Mouse (Mus musculus) heart, embryonic 14.5 days (tissue): Measurements from ENCODE around the gene Cd276. TPM values are rescaled to one million over a fixed set of nuclear protein-coding genes. Genes with fewer than 3 reads are reported as not detected.
A peak's percentile ranks its signal among the peaks of the same experiment; 100 is the strongest.

ENCODE experiments used
- ATAC-seq: fragments of 200-750 bp; cut with Nextera tagmentation; 2 replicates; pipeline ENCODE4 v1.8.0; 2017; ENCODE audit warnings: low read depth, moderate TSS enrichment; ENCODE audit not compliant: insufficient number of reproducible peaks, insufficient read depth, low FRiP score
- H3K27ac ChIP-seq, 2 experiments: fragments of 200-500 bp in 1 of 2; fragments of 300-500 bp in 1 of 2; sonication (generic) in 1 of 2; replicated peaks in 1 of 2; 2 replicates each; pipeline ENCODE4 v1.5.1; 2012 to 2014; ENCODE audit warnings: low read depth in 2 of 2, low read length in 2 of 2, control low read depth in 1 of 2, mild to moderate bottlenecking in 1 of 2, mixed read lengths in 1 of 2; ENCODE audit not compliant: control insufficient read depth in 1 of 2, insufficient read depth in 1 of 2
- H3K27me3 ChIP-seq: fragments of 300-500 bp; sonication (generic); 2 replicates; pipeline ENCODE4 v1.6.1; 2014; ENCODE audit warnings: mild to moderate bottlenecking, low read length, control low read depth; ENCODE audit not compliant: control insufficient read depth, insufficient read depth
- H3K36me3 ChIP-seq: fragments of 300-500 bp; sonication (generic); 2 replicates; pipeline ENCODE4 v1.6.1; 2014; ENCODE audit warnings: mild to moderate bottlenecking, control low read depth, low read length, mixed read lengths; ENCODE audit not compliant: control insufficient read depth, insufficient read depth
- H3K4me1 ChIP-seq, 2 experiments: fragments of 200-500 bp in 1 of 2; fragments of 300-500 bp in 1 of 2; sonication (generic) in 1 of 2; 2 replicates each; pipeline ENCODE4 v1.6.1; 2012 to 2014; ENCODE audit warnings: low read length in 2 of 2, control low read depth in 1 of 2, mixed read lengths in 1 of 2; ENCODE audit not compliant: control insufficient read depth in 2 of 2, insufficient read depth in 2 of 2
- H3K4me2 ChIP-seq: fragments of 300-500 bp; sonication (generic); 2 replicates; pipeline ENCODE4 v1.6.1; 2014; ENCODE audit warnings: mild to moderate bottlenecking, low read length
- H3K4me3 ChIP-seq, 2 experiments: fragments of 200-500 bp in 1 of 2; fragments of 300-500 bp in 1 of 2; sonication (generic) in 1 of 2; 2 replicates each; pipeline ENCODE4 v1.5.1; 2012 to 2014; ENCODE audit warnings: low read length in 2 of 2, mild to moderate bottlenecking in 2 of 2, control low read depth in 1 of 2, low read depth in 1 of 2, moderate library complexity in 1 of 2; ENCODE audit not compliant: control insufficient read depth in 1 of 2, insufficient read depth in 1 of 2
- H3K9ac ChIP-seq: fragments of 300-500 bp; sonication (generic); 2 replicates; pipeline ENCODE4 v1.6.1; 2014; ENCODE audit warnings: mild to moderate bottlenecking, low read length
- H3K9me3 ChIP-seq: fragments of 300-500 bp; sonication (generic); 2 replicates; pipeline ENCODE4 v1.6.1; 2016; ENCODE audit warnings: low read length, control low read depth; ENCODE audit not compliant: control insufficient read depth
- WGBS: fragments of 180-500 bp; shearing (Covaris S2); extraction: QIAGEN DNeasy Blood & Tissue Kit; methylation state at CpG from one replicate; pipeline ENCODE4 v1.1.7; 2014; 5-methylcytosine and 5-hydroxymethylcytosine counted together
- polyA plus RNA-seq: library from polyadenylated mRNA; unstranded; fragments of >200 nt; fragmentation: Nextera tagmentation; extraction: Ambion mirVana; gene quantifications from 2 replicates; pipeline ENCODE4 v1.2.1, GENCODE M21; 2014

Cd276 gene
- polyA plus RNA-seq: 30.9 and 31.0 TPM in 2 replicates

GRCm38 (mm10) chr9:58554908-58555684, at the start of gene Cd276:
Gene Cd276, minus strand, starts transcription at chr9:58555437.
- Histone ChIP-seq H3K4me3 (peak within 1 kb of the TSS; percentile 95 to 98), H3K9ac (peak within 1 kb of the TSS; percentile 97), H3K4me1 (peaks cover 12 to 22% of the 10 kb centered on the region in 2 experiments), H3K27me3 (no peaks in the 10 kb centered on the region), H3K4me2 (peak within 1 kb of the TSS; percentile 89), H3K36me3 (no peaks in the 10 kb centered on the region), H3K9me3 (no peaks in the 10 kb centered on the region), H3K27ac (peak within 1 kb of the TSS; percentile 86 to 96)
- under 1% methylated on average over 68 of the region's 68 CpGs for WGBS
- peak; percentile 68 for ATAC-seq

DNA sequence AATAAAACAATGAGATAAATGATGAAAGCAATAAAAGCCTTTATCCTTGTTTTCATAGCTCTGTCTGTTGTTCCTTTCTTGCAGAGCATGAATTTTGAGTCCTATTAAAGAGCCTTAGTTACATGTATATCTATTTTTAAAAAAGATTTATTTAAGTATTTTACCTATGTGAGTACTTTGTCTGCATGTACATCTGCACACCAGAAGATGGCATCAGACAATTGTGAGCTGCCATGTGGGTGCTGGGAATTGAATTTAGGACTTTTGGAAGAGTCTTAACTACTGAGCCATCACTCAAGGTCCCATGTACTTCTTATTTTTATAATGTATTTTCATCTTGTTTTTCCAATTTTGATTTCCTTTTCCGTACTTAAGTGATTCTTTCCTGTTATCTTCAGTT, 40.1 kb upstream of the Cd276 start:
- no peak for ATAC-seq
- H3K9ac ChIP-seq: no peak overlapping the region
- 96% methylated on average over 1 of the region's 1 CpGs for WGBS
- no peaks in the 10 kb centered on the region for H3K9me3 ChIP-seq
- no peak overlapping the region for H3K4me3 ChIP-seq
- no peaks in the 10 kb centered on the region for H3K27me3 ChIP-seq
- peaks cover 0 to 14% of the 10 kb centered on the region in 2 experiments; a peak in 3 of 4 replicates for H3K4me1 ChIP-seq
- H3K36me3 ChIP-seq: no peaks in the 10 kb centered on the region
- H3K4me2 ChIP-seq: no peak overlapping the region
- H3K27ac ChIP-seq: no peak overlapping the region

DNA sequence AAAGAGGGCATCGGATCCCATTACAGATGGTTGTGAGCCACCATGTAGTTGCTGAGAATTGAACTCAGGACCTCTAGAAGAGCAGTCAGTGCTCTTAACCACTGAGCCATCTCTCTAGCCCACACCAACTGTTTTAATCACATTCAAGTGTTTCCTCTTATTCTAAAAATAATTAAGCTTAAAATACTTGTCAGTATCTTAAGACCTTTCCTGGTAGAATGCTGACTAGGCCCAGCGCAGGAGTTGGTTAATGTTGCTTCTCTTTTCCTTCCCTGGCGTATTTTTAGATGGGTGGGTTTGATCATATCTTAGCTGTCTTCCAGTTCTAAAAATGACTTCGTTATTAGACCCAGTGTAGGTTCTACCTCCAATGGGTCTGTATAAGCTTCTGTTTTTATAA, 33.4 kb upstream of the Cd276 start:
- H3K27ac ChIP-seq: no peak overlapping the region
- H3K9me3 ChIP-seq: no peaks in the 10 kb centered on the region
- no peaks in the 10 kb centered on the region for H3K27me3 ChIP-seq
- H3K4me1 ChIP-seq: peaks cover 0 to 22% of the 10 kb centered on the region in 2 experiments; a peak in 3 of 4 replicates
- no peaks in the 10 kb centered on the region for H3K36me3 ChIP-seq
- WGBS: 49% methylated on average over 4 of the region's 4 CpGs
- H3K9ac ChIP-seq: no peak overlapping the region
- H3K4me3 ChIP-seq: no peak overlapping the region
- no peak overlapping the region for H3K4me2 ChIP-seq
- ATAC-seq: no peak

GRCm38 (mm10) chr9:58584323-58584722, 29.1 kb upstream of the Cd276 start:
- no peak for ATAC-seq
- Histone ChIP-seq H3K4me3 (no peak overlapping the region; a peak in 1 of 4 replicates), H3K9ac (no peak overlapping the region), H3K27ac (no peak overlapping the region), H3K36me3 (no peaks in the 10 kb centered on the region), H3K27me3 (no peaks in the 10 kb centered on the region), H3K4me2 (peak overlapping the region; percentile 83), H3K4me1 (peaks cover 3 to 17% of the 10 kb centered on the region in 2 experiments; a peak in 3 of 4 replicates), H3K9me3 (no peaks in the 10 kb centered on the region)
- WGBS: 81% methylated on average over 1 of the region's 1 CpGs

DNA sequence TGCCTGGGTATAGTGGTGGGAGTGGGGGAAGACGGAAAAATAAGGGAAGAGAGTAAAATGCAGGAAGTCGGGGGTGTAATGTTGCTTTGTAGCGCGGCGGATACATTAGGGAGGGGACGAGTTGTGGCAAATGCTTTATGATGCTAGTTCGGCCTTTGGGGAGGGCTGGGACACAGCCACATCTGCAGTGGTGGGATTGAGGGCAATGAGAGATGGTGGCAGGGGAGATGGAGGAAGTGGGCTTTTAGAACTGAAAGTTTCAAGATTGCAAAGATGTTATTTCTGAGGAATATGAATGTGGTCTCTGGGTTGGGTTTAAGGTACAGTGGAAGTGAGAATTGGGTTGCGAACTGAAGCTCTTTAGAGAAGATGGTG, 28.0 kb upstream of the Cd276 start:
- H3K27me3 ChIP-seq: no peaks in the 10 kb centered on the region
- no peaks in the 10 kb centered on the region for H3K36me3 ChIP-seq
- H3K4me1 ChIP-seq: peaks cover 3 to 14% of the 10 kb centered on the region in 2 experiments; a peak in 3 of 4 replicates
- peak overlapping the region; percentile 56 to 100 for H3K4me3 ChIP-seq
- peak overlapping the region; percentile 88 for H3K9ac ChIP-seq
- peak overlapping the region; percentile 88 to 95 for H3K27ac ChIP-seq
- no peaks in the 10 kb centered on the region for H3K9me3 ChIP-seq
- ATAC-seq: no peak
- H3K4me2 ChIP-seq: peak overlapping the region; percentile 83
- 3% methylated on average over 8 of the region's 8 CpGs for WGBS

- no peaks in the 10 kb centered on the region for H3K9me3 ChIP-seq
- H3K4me2 ChIP-seq: peak overlapping the region; percentile 83
- H3K36me3 ChIP-seq: no peaks in the 10 kb centered on the region
- peak overlapping the region; percentile 88 for H3K9ac ChIP-seq
- peak; percentile 55 for ATAC-seq
- peak overlapping the region; percentile 56 to 100 for H3K4me3 ChIP-seq
- no peaks in the 10 kb centered on the region for H3K27me3 ChIP-seq
- peak overlapping the region; percentile 88 to 95 for H3K27ac ChIP-seq
- WGBS: under 1% methylated on average over 42 of the region's 42 CpGs
- peaks cover 3 to 14% of the 10 kb centered on the region in 2 experiments; a peak in 3 of 4 replicates for H3K4me1 ChIP-seq
Observed at GRCm38 (mm10) chr9:58582581-58583266, 27.5 kb upstream of the Cd276 start.

DNA sequence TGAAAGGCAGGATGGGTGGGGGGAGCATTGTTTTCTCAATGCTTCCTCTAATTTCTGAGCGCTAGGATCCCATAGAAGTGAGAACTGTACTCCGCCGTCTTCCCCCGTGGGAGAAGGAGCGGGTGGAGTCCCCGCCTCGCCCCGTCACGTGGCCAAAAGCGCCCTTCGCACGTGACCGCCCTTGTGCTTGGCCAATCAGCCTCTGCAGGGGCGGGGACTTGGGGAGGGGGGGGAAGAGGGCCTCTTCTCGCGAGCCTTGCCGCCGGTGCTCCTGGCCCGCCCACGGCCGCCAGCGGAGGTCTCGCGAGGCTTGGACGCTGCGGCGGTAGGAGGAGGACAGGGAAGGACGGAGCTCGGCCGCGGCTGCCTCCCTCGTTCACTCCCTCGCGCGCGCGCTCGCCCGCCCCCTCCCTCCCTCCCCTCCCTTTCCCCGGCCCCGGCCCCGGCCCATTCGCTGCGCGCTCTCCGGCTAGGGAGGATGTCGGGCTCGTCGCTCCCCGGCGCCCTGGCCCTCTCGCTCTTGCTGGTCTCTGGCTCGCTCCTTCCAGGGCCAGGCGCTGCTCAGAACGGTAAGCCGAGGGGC, 26.8 kb upstream of the Cd276 start, which contains the start of gene Nptn:
TSS of gene Nptn (plus strand) at position 283 of the 583 bp plus-strand sequence.
- Histone ChIP-seq H3K36me3 (no peaks in the 10 kb centered on the region), H3K4me2 (peak within 1 kb of the TSS; percentile 83), H3K27me3 (no peaks in the 10 kb centered on the region), H3K27ac (peak within 1 kb of the TSS; percentile 93 to 95), H3K4me3 (peak within 1 kb of the TSS; percentile 56 to 100), H3K9ac (peak within 1 kb of the TSS; percentile 88), H3K4me1 (peaks cover 3 to 14% of the 10 kb centered on the region in 2 experiments; a peak in 3 of 4 replicates), H3K9me3 (no peaks in the 10 kb centered on the region)
- WGBS: 0% methylated on average over 35 of the region's 56 CpGs
- peak; percentile 96 for ATAC-seq
